Mouse (Mus musculus): ENCODE results near the gene Atpif1. TPM values are rescaled to one million over a fixed set of nuclear protein-coding genes. Genes with fewer than 3 reads are reported as not detected.

The Atpif1 gene
- 341 and 518 TPM in 2 replicates for total RNA-seq (2014; rRNA removed)
- 1,637 and 1,748 TPM in 2 replicates for polyA plus RNA-seq (2015; fragmentation: Nextera tagmentation; extraction: Ambion mirVana)

GRCm38 (mm10) chr4:132532981-132533916, at the start of gene Atpif1:
Gene Atpif1 (minus strand): TSS chr4:132533659.
- WGBS: 1% methylated on average over 63 of the region's 63 CpGs
- Histone ChIP-seq H3K27me3 (ENCODE audit: insufficient read depth, low read length) (no peaks in the 10 kb centered on the region), H3K4me1 (ENCODE audit: insufficient read depth, low read length) (peaks cover 18% of the 10 kb centered on the region), H3K4me2 (ENCODE audit: low read depth, low read length) (peak within 1 kb of the TSS; percentile 86), H3K9ac (replicated peaks; ENCODE audit: low read length) (peak within 1 kb of the TSS; percentile 93), H3K36me3 (ENCODE audit: insufficient read depth, low read length) (peaks cover 6% of the 10 kb centered on the region; the same call in 1 of the 2 replicates), H3K4me3 (ENCODE audit: low read length) (peak within 1 kb of the TSS; percentile 74), H3K27ac (peak within 1 kb of the TSS; percentile 99), H3K9me3 (ENCODE audit: low read length) (no peaks in the 10 kb centered on the region)
- no peak; the same call in 1 of the 2 replicates for TF ChIP-seq CTCF (IDR thresholded peaks at IDR 0.05; ENCODE audit: low read depth)
- DNase-seq (ENCODE audit: low spot score) (peak; percentile 97), ATAC-seq (peak; percentile 91)

GRCm38 (mm10) chr4:132574809-132575347, 41.4 kb upstream of the Atpif1 start:
- Histone ChIP-seq H3K4me2 (ENCODE audit: low read depth, low read length) (no peak overlapping the region), H3K27ac (no peak overlapping the region), H3K36me3 (ENCODE audit: insufficient read depth, low read length) (no peaks in the 10 kb centered on the region), H3K9ac (replicated peaks; ENCODE audit: low read length) (no peak overlapping the region), H3K27me3 (ENCODE audit: insufficient read depth, low read length) (no peaks in the 10 kb centered on the region), H3K4me1 (ENCODE audit: insufficient read depth, low read length) (no peaks in the 10 kb centered on the region), H3K9me3 (ENCODE audit: low read length) (no peaks in the 10 kb centered on the region), H3K4me3 (ENCODE audit: low read length) (no peak overlapping the region)
- ATAC-seq (no peak), DNase-seq (ENCODE audit: low spot score) (no peak)
- WGBS: 90% methylated on average over 1 of the region's 1 CpGs
- TF ChIP-seq CTCF (IDR thresholded peaks at IDR 0.05; ENCODE audit: low read depth): no peak

GRCm38 (mm10) chr4:132573327-132573726, 39.9 kb upstream of the Atpif1 start:
- Histone ChIP-seq H3K4me2 (ENCODE audit: low read depth, low read length) (no peak overlapping the region), H3K4me1 (ENCODE audit: insufficient read depth, low read length) (no peaks in the 10 kb centered on the region), H3K27me3 (ENCODE audit: insufficient read depth, low read length) (no peaks in the 10 kb centered on the region), H3K27ac (no peak overlapping the region), H3K9me3 (ENCODE audit: low read length) (no peaks in the 10 kb centered on the region), H3K9ac (replicated peaks; ENCODE audit: low read length) (no peak overlapping the region), H3K4me3 (ENCODE audit: low read length) (no peak overlapping the region), H3K36me3 (ENCODE audit: insufficient read depth, low read length) (no peaks in the 10 kb centered on the region)
- ATAC-seq (no peak), DNase-seq (ENCODE audit: low spot score) (no peak)
- WGBS: 58% methylated on average over 11 of the region's 11 CpGs
- no peak for TF ChIP-seq CTCF (IDR thresholded peaks at IDR 0.05; ENCODE audit: low read depth)

- no peak overlapping the region for H3K27ac ChIP-seq
- H3K36me3 ChIP-seq (ENCODE audit: insufficient read depth, low read length): no peaks in the 10 kb centered on the region
- no peak for DNase-seq (ENCODE audit: low spot score)
- H3K4me1 ChIP-seq (ENCODE audit: insufficient read depth, low read length): no peaks in the 10 kb centered on the region
- no peak overlapping the region for H3K4me2 ChIP-seq (ENCODE audit: low read depth, low read length)
- TF ChIP-seq CTCF (IDR thresholded peaks at IDR 0.05; ENCODE audit: low read depth): no peak
- H3K27me3 ChIP-seq (ENCODE audit: insufficient read depth, low read length): no peaks in the 10 kb centered on the region
- H3K9ac ChIP-seq (replicated peaks; ENCODE audit: low read length): no peak overlapping the region
- WGBS: 84% methylated on average over 9 of the region's 9 CpGs
- no peak for ATAC-seq
- H3K9me3 ChIP-seq (ENCODE audit: low read length): no peaks in the 10 kb centered on the region
- H3K4me3 ChIP-seq (ENCODE audit: low read length): no peak overlapping the region
Observed at GRCm38 (mm10) chr4:132571190-132571589, 37.7 kb upstream of the Atpif1 start.

- Histone ChIP-seq H3K9ac (replicated peaks; ENCODE audit: low read length) (no peak overlapping the region), H3K4me3 (ENCODE audit: low read length) (no peak overlapping the region), H3K9me3 (ENCODE audit: low read length) (no peaks in the 10 kb centered on the region), H3K27ac (no peak overlapping the region), H3K4me1 (ENCODE audit: insufficient read depth, low read length) (no peaks in the 10 kb centered on the region), H3K27me3 (ENCODE audit: insufficient read depth, low read length) (no peaks in the 10 kb centered on the region), H3K36me3 (ENCODE audit: insufficient read depth, low read length) (no peaks in the 10 kb centered on the region), H3K4me2 (ENCODE audit: low read depth, low read length) (no peak overlapping the region)
- peak; percentile 52 for TF ChIP-seq CTCF (IDR thresholded peaks at IDR 0.05; ENCODE audit: low read depth)
- 93% methylated on average over 5 of the region's 5 CpGs for WGBS
- DNase-seq (ENCODE audit: low spot score) (no peak), ATAC-seq (no peak)
Observed at GRCm38 (mm10) chr4:132569115-132569514, 35.7 kb upstream of the Atpif1 start.

GRCm38 (mm10) chr4:132567361-132567779, 33.9 kb upstream of the Atpif1 start:
- no peak overlapping the region for H3K9ac ChIP-seq (replicated peaks; ENCODE audit: low read length)
- TF ChIP-seq CTCF (IDR thresholded peaks at IDR 0.05; ENCODE audit: low read depth): no peak
- H3K4me3 ChIP-seq (ENCODE audit: low read length): no peak overlapping the region
- H3K4me1 ChIP-seq (ENCODE audit: insufficient read depth, low read length): no peaks in the 10 kb centered on the region
- no peak overlapping the region for H3K27ac ChIP-seq
- no peak overlapping the region for H3K4me2 ChIP-seq (ENCODE audit: low read depth, low read length)
- no peak for DNase-seq (ENCODE audit: low spot score)
- no peaks in the 10 kb centered on the region for H3K36me3 ChIP-seq (ENCODE audit: insufficient read depth, low read length)
- no peaks in the 10 kb centered on the region for H3K9me3 ChIP-seq (ENCODE audit: low read length)
- H3K27me3 ChIP-seq (ENCODE audit: insufficient read depth, low read length): no peaks in the 10 kb centered on the region
- ATAC-seq: no peak
- 67% methylated on average over 9 of the region's 9 CpGs for WGBS
